Mouse (Mus musculus) forebrain, embryonic 14.5 days (tissue): ENCODE measurements at regions not wholly inside any gene's neighbourhood (a gene's known extent, or its start where the extent isn't known, plus 50 kb on each side); places are given as distances from the start of the nearest gene placed in this dataset.

Experiments
- ATAC-seq: fragments of 200-750 bp; cut with Nextera tagmentation; 2 replicates; pipeline ENCODE4 v1.8.0; 2017; ENCODE audit warnings: mild to moderate bottlenecking, moderate library complexity
- DNase-seq: peaks from one replicate; pipeline ENCODE4 v3.0.0-alpha.2; 2015; ENCODE audit warnings: low spot score
- H3K27ac ChIP-seq: fragments of 300-500 bp; sonication (generic); 2 replicates; pipeline ENCODE4 v1.5.1; 2014; ENCODE audit warnings: low read depth, mild to moderate bottlenecking, control low read depth, low read length, moderate library complexity
- H3K27me3 ChIP-seq: fragments of 300-500 bp; sonication (generic); replicated peaks from 2 replicates; pipeline ENCODE4 v1.6.1; 2014; ENCODE audit warnings: low read length, control low read depth, mixed read lengths; ENCODE audit not compliant: control insufficient read depth, insufficient read depth
- H3K36me3 ChIP-seq: fragments of 300-500 bp; sonication (generic); 2 replicates; pipeline ENCODE4 v1.6.1; 2014; ENCODE audit warnings: low read length, control low read depth; ENCODE audit not compliant: control insufficient read depth, insufficient read depth
- H3K4me1 ChIP-seq: fragments of 300-500 bp; sonication (generic); 2 replicates; pipeline ENCODE4 v1.6.1; 2014; ENCODE audit warnings: antibody characterized with exemption, low read length, control low read depth; ENCODE audit not compliant: control insufficient read depth, insufficient read depth
- H3K4me2 ChIP-seq: fragments of 300-500 bp; sonication (generic); 2 replicates; pipeline ENCODE4 v1.6.1; 2014; ENCODE audit warnings: mild to moderate bottlenecking, control low read depth, low read length
- H3K4me3 ChIP-seq: fragments of 300-500 bp; sonication (generic); 2 replicates; pipeline ENCODE4 v1.5.1; 2014; ENCODE audit warnings: low read depth, low read length, control low read depth
- H3K9ac ChIP-seq: fragments of 300-500 bp; sonication (generic); 2 replicates; pipeline ENCODE4 v1.6.1; 2014; ENCODE audit warnings: mild to moderate bottlenecking, low read length, control low read depth, moderate library complexity
- H3K9me3 ChIP-seq: fragments of 300-500 bp; sonication (generic); replicated peaks from 2 replicates; pipeline ENCODE4 v1.6.1; 2016; ENCODE audit warnings: low read length, control low read depth, mixed read lengths; ENCODE audit not compliant: control insufficient read depth
- WGBS: fragments of 180-500 bp; shearing (Covaris S2); extraction: QIAGEN DNeasy Blood & Tissue Kit; methylation state at CpG from one replicate; pipeline ENCODE4 v1.1.7; 2014; 5-methylcytosine and 5-hydroxymethylcytosine counted together

DNA sequence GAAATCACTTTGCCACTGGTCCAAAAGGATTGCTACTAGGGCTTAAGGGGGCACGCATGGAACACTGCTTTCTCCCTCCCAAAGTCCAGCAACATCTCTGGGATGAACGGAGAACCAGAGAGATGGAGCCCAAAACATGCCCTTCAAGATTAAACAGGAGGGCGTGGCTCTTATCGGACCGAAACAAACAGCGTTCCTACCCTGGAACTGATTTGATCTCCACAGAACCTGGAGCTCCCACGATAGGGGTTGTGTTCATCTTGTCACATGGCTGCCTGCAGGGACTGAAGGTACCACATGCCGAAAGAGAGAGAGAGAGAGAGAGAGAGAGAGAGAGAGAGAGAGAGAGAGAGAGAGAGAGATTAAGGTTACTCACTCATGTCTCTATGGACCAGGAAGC, 120.7 kb downstream of the Gm4791 start:
- Histone ChIP-seq H3K9me3 (no peaks in the 10 kb centered on the region), H3K4me1 (no peaks in the 10 kb centered on the region), H3K27ac (no peak overlapping the region), H3K4me3 (no peak overlapping the region), H3K36me3 (no peaks in the 10 kb centered on the region), H3K4me2 (no peak overlapping the region), H3K9ac (no peak overlapping the region), H3K27me3 (no peaks in the 10 kb centered on the region)
- DNase-seq (no peak), ATAC-seq (no peak)
- 82% methylated on average over 8 of the region's 8 CpGs for WGBS

DNA sequence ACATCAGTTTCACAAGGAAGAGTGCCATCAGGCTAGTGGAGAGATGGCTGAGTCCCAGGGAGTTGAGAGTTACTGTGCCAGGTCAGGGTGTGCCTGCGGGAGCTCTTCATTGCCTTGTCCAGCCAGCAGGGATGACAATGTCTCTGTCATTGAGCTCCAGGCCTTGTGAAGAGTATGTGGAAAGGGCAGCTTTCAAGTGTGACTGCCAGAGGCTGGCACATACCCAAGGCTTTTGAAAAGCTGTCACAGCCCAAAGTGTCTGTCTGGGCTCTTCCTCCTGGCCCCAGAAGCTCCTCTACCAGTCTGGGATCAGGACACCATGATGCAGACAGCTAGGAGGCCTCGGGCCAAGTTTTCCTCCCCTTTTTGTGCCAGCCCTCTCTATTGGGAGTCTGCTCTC, 124.6 kb downstream of the Gm4791 start:
- Histone ChIP-seq H3K4me3 (no peak overlapping the region), H3K9ac (no peak overlapping the region), H3K4me2 (no peak overlapping the region), H3K9me3 (no peaks in the 10 kb centered on the region), H3K36me3 (no peaks in the 10 kb centered on the region), H3K27ac (no peak overlapping the region), H3K27me3 (no peaks in the 10 kb centered on the region), H3K4me1 (no peaks in the 10 kb centered on the region)
- WGBS = 82% methylated on average over 2 of the region's 2 CpGs
- DNase-seq = peak; percentile 18
- ATAC-seq = no peak

DNA sequence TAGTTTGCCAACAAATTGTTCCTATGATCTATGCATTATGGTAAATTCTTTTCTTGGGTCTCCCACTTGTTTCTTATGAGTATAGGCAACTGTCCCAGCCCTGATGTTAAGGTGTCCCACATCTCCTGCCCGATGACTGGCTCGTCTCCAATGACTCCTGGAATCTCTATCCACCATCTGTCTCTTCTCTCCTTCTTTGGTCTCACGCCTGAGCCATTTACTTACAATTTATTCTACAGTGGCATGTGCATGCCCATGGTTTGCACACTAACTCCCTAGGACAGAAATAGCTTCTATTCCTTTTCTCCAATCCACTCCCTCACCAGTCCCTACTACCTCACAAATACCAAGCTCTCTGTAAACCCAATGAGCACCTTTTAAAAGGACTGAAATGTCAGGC, 127.0 kb downstream of the Gm4791 start:
- Histone ChIP-seq H3K36me3 (no peaks in the 10 kb centered on the region), H3K4me1 (no peaks in the 10 kb centered on the region), H3K9ac (no peak overlapping the region), H3K27ac (no peak overlapping the region), H3K9me3 (no peaks in the 10 kb centered on the region), H3K27me3 (no peaks in the 10 kb centered on the region), H3K4me3 (no peak overlapping the region), H3K4me2 (no peak overlapping the region)
- ATAC-seq = no peak
- DNase-seq = no peak
- 76% methylated on average over 3 of the region's 3 CpGs for WGBS

DNA sequence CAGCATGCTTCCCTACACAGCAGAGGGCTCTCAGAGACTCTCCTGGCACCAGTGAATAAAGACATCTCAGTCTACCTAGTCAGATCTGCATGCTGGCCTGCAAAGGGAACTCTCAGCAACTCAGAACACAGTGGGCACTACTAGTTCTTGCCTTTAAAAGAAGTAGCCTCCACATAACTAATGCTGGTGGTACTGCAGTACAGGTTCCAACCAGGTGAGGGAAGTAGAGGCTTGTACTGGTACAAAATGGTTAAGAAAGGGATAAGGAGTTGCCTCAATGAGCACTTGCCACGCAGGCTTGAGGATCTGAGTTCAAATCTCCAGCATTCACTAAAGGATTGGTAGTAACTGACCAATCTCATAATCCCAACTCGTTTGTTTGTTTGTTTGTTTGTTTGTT, 127.7 kb downstream of the Gm4791 start:
- Histone ChIP-seq H3K27ac (no peak overlapping the region), H3K9ac (no peak overlapping the region), H3K36me3 (no peaks in the 10 kb centered on the region), H3K4me3 (no peak overlapping the region), H3K4me1 (no peaks in the 10 kb centered on the region), H3K27me3 (no peaks in the 10 kb centered on the region), H3K4me2 (no peak overlapping the region), H3K9me3 (no peaks in the 10 kb centered on the region)
- DNase-seq = no peak
- no peak for ATAC-seq
- WGBS = 61% methylated on average over 2 of the region's 2 CpGs

DNA sequence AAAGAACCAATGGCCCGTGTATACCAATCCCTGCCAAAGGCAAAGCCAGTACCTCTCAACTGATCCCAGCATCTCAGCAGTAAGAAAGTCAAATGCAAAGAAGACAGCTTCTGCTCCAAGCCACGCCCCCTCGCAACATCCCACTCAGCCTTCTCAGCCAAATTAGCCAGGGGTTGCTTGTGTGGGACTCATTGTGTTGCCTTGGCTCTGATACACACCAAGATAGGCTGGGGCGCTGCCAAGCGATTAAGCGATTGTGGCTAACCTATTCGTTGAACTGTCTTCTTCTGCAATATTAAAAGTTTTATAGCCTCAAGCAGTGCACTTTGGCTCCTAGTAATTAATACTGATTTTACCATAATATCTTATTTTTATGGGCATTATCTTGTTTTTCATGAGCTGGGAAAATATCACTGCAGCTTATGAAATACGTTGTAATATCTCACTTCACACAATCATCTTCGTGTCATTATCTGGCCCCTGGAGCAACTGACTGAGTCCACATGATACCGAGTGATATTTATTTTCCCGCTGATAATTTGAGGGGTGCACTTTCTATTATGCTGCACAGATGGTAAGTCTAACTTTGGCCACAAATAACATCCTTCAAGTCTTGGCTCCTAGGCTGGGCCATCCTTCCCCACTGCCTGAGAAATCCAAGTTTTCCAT, 129.3 kb downstream of the Gm4791 start:
- H3K4me2 ChIP-seq = no peak overlapping the region
- H3K9me3 ChIP-seq = no peaks in the 10 kb centered on the region
- H3K9ac ChIP-seq = no peak overlapping the region
- no peak overlapping the region for H3K4me3 ChIP-seq
- no peak for ATAC-seq
- no peak overlapping the region for H3K27ac ChIP-seq
- no peaks in the 10 kb centered on the region for H3K36me3 ChIP-seq
- peak; percentile 53 for DNase-seq
- 77% methylated on average over 11 of the region's 11 CpGs for WGBS
- no peaks in the 10 kb centered on the region for H3K27me3 ChIP-seq
- no peaks in the 10 kb centered on the region for H3K4me1 ChIP-seq

DNA sequence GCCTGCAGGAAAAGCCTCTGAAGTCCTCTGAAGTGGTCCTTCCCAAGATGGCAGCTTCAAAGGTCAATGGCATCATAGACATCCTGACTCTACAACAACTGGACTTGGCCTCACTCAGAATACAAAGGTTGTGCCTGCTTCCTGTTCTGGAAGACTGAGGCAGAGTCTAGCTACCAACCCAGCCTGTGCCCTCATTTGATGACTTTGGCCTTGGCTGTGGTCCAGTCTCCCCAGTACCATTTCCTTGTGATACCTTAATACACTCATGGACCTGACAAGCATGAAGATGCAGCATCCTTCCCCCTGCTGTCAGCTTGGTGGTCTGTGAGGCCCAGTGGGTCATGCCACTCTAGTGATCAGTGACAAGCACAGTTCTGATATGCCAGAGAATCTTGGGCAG, 130.6 kb downstream of the Gm4791 start:
- Histone ChIP-seq H3K36me3 (no peaks in the 10 kb centered on the region), H3K9ac (no peak overlapping the region), H3K27ac (no peak overlapping the region), H3K4me3 (no peak overlapping the region), H3K4me2 (no peak overlapping the region), H3K9me3 (no peaks in the 10 kb centered on the region), H3K27me3 (no peaks in the 10 kb centered on the region), H3K4me1 (no peaks in the 10 kb centered on the region)
- no peak for DNase-seq
- no peak for ATAC-seq

DNA sequence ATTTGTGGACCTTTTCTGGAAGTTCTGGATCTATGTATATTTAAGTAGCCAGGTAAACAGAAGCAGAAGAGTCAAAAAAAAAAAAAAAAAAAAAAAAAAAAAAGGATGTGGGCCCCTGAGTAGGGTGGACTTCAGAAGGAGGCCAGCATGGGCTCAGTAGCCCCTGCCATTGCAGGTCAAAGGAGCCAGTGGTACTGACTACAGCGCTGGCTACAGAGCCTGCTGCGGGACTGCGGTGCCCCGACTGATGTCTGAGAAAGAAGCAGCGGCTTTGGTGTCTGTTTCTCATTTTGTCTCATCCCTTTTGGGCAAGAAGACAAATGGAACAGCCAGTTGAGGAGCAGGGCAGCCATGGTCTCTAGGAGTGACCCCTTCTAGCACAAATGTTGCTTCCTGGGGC, 134.9 kb downstream of the Gm4791 start:
- Histone ChIP-seq H3K9me3 (no peaks in the 10 kb centered on the region), H3K36me3 (no peaks in the 10 kb centered on the region), H3K27me3 (no peaks in the 10 kb centered on the region), H3K4me3 (no peak overlapping the region), H3K4me1 (no peaks in the 10 kb centered on the region), H3K4me2 (no peak overlapping the region), H3K27ac (no peak overlapping the region), H3K9ac (no peak overlapping the region)
- DNase-seq (no peak), ATAC-seq (no peak)
- 81% methylated on average over 5 of the region's 5 CpGs for WGBS

DNA sequence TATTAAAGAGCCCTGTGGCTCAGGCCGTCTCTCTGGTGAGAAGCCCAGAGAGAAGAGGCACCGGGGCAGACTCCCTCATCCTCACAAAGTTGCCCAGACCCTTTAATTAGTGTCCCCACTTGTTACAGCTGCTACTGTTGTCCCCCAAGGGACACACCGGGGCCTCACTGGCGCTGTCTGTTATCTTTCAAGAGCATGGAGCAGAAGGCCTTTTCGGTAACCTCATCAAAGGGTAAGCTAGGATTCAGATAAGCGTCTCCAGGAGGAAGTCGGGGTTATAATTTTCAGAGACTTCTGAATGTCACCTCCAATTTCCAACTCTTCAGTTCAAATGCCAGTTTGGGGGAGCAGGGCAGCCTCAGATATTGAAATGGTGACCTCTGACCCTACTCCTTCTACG, 135.3 kb downstream of the Gm4791 start:
- no peak for DNase-seq
- H3K4me1 ChIP-seq = no peaks in the 10 kb centered on the region
- H3K36me3 ChIP-seq = no peaks in the 10 kb centered on the region
- H3K9me3 ChIP-seq = no peaks in the 10 kb centered on the region
- no peak overlapping the region for H3K4me3 ChIP-seq
- no peak overlapping the region for H3K9ac ChIP-seq
- no peak for ATAC-seq
- no peak overlapping the region for H3K27ac ChIP-seq
- 89% methylated on average over 8 of the region's 8 CpGs for WGBS
- H3K4me2 ChIP-seq = no peak overlapping the region
- H3K27me3 ChIP-seq = no peaks in the 10 kb centered on the region

DNA sequence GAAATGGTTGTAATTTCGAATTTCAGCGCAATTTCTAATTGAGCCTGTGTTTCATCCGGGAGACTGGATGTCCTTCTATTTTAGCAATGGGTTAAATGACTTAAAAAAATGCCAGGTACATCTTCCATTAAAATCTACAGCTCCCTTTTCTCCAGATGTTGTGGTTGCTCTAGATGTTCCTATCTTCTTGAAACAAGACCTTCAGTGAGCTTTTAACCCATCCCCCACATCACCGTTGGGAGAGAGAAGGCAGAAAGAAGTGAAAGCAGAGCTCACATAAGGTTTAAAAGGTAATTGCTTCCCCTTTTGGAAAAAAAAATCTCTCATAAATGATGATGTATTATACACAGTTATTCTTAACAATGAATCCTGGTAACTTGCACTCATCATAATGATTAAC, 135.9 kb downstream of the Gm4791 start:
- Histone ChIP-seq H3K36me3 (no peaks in the 10 kb centered on the region), H3K4me1 (no peaks in the 10 kb centered on the region), H3K27me3 (no peaks in the 10 kb centered on the region), H3K9me3 (no peaks in the 10 kb centered on the region), H3K4me2 (no peak overlapping the region), H3K4me3 (no peak overlapping the region), H3K27ac (no peak overlapping the region), H3K9ac (no peak overlapping the region)
- no peak for DNase-seq
- ATAC-seq = no peak
- WGBS = 85% methylated on average over 4 of the region's 4 CpGs
